Mouse (Mus musculus): ENCODE measurements around the gene Luc7l2.

Luc7l2 gene

DNA sequence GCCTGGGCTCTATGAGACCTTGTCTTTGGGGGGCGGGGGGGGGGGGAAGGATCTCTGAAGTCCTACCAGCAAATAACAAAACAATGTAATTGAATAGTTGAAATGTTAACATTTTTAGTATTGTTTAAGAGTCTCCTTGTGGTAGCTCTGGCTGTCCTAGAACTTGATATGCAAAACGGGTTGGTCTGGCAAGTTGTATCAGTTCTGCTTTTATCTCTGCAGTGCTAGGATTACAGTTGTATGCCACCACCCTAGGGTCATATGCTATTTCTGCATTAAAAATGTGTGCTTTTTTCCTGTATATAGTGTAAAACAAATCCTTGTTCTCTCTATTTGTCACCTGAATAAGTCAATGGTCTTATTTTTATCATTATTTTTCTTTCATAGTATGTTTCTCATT, 25.0 kb downstream of the Luc7l2 start:
- DNase-seq (ENCODE audit: low spot score), result no peak

DNA sequence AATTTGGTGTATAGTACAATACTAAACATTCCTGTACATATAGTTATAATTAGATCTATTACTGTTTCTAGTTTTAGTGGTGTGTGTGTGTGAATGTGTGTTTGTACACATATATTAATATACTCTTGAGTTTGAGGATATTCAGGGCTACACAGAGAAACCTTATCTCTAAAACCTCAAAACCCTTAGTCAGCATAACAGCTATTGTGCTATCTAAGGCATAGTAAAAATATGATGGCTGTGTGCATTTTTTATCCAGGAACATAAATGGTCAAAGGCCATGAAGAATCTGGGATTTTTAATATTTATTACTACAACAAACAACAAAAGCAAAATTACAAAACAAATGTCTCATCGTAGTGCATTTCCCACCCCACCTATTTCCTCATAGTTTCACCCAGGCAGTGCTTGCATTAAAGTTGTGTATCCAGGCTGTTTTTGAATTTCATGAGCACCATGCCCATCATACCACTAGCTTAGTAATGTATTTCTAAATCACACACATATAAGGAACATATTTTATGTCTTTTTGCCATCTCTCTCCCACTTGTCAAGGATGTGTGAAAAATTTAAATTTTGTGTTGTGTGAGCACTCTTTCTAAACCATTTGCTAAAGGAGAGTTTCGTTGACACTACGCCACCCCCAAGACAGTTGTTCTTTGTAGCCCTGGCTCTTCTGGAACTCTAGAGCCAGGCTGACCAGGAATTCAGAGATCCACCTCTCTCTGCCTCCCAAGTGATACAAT, 29.2 kb downstream of the Luc7l2 start:
- DNase-seq (ENCODE audit: low spot score), result no peak

- no peak for DNase-seq (ENCODE audit: low spot score)
Observed at GRCm38 (mm10) chr6:38581711-38582110, 30.6 kb downstream of the Luc7l2 start.

DNA sequence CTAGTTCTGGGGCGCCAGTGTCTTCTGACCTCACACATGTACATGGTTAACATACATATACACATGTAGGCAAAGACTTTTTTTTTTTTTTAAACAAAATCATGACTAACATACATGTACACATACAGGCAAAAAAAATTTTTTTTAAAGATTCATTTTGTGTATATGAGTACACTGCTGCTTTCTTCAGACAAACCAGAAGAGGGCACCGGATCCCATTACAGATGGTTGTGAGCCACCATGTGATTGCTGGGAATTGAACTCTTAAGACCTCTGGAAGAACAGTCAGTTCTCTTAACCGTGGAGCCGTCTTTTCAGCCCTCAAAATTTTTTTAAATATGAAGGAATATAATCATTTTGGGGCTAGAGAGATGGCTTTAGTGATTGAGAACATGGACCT, 46.3 kb downstream of the Luc7l2 start:
- DNase-seq (ENCODE audit: low spot score), result no peak

DNA sequence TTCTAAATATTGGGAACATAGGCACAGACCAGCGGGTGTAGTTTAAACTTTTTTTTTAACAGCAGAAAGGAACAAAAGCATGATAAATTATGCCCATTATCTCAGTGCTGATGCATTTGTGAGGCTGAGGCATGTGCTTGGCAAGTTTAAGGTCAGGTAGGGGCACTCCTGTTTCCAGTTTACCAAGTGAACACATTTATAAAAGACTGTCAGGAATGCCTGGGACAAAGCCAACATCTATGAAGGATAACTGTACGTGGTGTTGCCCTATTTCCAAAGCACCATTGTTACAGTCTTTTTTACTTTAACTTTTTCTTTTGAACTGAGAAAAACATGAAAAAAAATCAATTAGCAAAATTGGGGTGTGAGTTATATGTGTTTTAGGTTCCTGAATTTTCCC, 58.8 kb downstream of the Luc7l2 start:
- DNase-seq (ENCODE audit: low spot score), result no peak

DNA sequence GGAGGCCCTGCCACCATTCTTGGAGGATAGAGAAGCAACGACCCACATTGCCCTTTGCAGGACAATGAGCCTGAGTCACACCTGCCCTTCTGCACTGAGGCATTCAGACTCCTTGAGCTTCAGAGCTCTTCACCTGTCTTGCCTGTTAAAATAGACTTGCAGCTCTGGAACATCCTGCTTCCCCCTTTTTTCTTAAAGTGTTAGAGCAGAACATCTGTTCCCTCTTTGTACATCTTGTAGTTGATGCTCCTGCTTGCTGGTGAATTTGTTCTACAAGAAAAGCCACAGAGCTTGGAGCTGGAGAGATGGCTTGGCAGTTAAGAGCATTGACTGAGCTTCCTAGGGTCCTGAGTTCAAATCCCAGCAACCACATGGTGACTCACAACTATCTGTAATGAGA, 71.3 kb downstream of the Luc7l2 start:
- DNase-seq (ENCODE audit: low spot score), result no peak

DNA sequence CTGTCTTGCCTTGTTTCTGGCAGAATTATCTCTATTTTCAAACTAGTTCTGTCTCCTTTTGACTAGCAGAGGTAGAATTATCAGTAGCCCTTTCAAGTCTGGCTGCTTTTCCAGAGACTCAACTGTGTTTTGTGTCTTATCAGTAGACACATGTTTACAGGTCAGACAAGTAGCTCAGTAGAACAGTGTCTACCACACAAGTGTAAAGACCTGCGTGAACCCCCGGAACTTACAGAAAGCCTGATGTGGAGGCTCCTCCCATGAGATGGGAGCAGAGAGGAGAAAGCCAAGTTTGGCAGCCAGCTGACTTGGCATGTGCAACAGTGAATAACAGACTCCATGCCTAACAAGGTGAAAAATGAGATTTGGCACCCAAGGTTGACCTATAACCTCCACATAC, 72.3 kb downstream of the Luc7l2 start:
- no peak for DNase-seq (ENCODE audit: low spot score)

- no peak for DNase-seq (ENCODE audit: low spot score)
Observed at GRCm38 (mm10) chr6:38624439-38624838, 73.3 kb downstream of the Luc7l2 start.

GRCm38 (mm10) chr6:38626086-38626485, 75.0 kb downstream of the Luc7l2 start:
- DNase-seq (ENCODE audit: low spot score), result no peak

GRCm38 (mm10) chr6:38627081-38627480, 75.9 kb downstream of the Luc7l2 start:
- no peak for DNase-seq (ENCODE audit: low spot score)

- DNase-seq (ENCODE audit: low spot score), result no peak
Observed at GRCm38 (mm10) chr6:38627486-38627885, 76.4 kb downstream of the Luc7l2 start.

DNA sequence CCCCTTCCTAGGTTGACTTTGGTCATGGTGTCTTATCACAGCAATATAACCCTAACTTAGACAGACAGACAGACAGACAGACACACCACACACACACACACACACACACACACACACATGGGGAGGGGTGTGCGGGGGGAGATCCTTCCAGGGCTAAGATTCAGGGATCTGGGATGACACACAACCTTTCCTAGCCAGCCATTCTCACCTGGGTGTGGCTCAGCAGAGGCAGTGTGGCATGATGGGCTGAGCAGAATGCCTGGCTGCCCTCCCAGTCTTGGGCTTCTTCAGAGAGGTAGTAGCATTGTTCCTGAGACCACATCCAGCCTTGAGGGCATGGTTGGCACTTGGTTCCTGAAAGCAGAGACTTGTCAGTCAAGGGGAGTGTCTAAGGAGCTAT, 78.4 kb downstream of the Luc7l2 start:
- DNase-seq (ENCODE audit: low spot score), result no peak

- no peak for DNase-seq (ENCODE audit: low spot score)
Observed at GRCm38 (mm10) chr6:38632826-38633225, 81.7 kb downstream of the Luc7l2 start.

GRCm38 (mm10) chr6:38634461-38634860, 83.3 kb downstream of the Luc7l2 start:
- no peak for DNase-seq (ENCODE audit: low spot score)

- DNase-seq (ENCODE audit: low spot score), result peak; percentile 66
Observed at GRCm38 (mm10) chr6:38635941-38636851, 85.1 kb downstream of the Luc7l2 start.

- DNase-seq (ENCODE audit: low spot score), result peak; percentile 71
Observed at GRCm38 (mm10) chr6:38636852-38637618, 85.9 kb downstream of the Luc7l2 start, which contains the start of gene Klrg2. Gene Klrg2, minus strand, starts transcription at chr6:38637242.

GRCm38 (mm10) chr6:38640401-38640800, 89.3 kb downstream of the Luc7l2 start:
- no peak for DNase-seq (ENCODE audit: low spot score)

DNA sequence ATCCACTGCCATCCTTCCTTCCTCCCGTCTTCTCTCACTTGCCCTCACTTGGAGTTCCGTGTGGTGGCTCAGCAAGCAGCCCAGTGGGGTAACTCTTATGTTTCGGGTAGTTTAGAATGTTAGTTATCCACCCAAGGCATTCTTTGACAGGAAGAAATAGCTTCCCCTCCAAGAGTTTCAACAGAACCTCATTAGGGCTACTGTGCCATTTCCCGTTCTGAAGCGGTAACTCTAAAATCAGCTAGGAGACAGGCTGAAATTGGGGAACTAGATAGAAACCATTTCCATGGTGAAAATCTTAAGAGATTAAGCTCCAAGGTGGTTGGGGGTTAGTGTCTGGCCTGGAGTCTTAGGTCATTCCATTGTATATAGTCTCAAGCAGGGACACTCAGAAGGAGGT, 90.1 kb downstream of the Luc7l2 start:
- DNase-seq (ENCODE audit: low spot score), result no peak

- no peak for DNase-seq (ENCODE audit: low spot score)
Observed at GRCm38 (mm10) chr6:38641645-38642044, 90.5 kb downstream of the Luc7l2 start.

GRCm38 (mm10) chr6:38642593-38642992, 91.5 kb downstream of the Luc7l2 start:
- DNase-seq (ENCODE audit: low spot score), result no peak

DNA sequence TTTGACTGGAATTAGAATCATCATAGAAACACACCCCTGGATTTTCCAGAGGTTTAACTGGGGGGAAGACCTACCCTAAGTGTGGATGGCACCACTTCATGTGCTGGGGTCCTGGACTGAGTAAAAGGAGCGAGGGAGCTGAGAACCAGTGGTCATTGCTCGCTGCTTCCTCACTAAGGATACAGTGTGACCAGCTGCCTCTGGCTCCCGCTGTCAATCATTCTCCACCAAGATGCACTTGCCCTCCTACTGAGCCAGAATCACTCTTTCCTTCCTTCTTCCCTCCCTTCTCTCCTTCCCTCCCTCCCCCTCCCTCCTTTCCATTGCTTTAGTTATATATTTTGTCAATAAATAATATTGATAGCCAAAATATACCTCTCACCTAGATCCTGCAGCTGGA, 91.9 kb downstream of the Luc7l2 start:
- no peak for DNase-seq (ENCODE audit: low spot score)

DNA sequence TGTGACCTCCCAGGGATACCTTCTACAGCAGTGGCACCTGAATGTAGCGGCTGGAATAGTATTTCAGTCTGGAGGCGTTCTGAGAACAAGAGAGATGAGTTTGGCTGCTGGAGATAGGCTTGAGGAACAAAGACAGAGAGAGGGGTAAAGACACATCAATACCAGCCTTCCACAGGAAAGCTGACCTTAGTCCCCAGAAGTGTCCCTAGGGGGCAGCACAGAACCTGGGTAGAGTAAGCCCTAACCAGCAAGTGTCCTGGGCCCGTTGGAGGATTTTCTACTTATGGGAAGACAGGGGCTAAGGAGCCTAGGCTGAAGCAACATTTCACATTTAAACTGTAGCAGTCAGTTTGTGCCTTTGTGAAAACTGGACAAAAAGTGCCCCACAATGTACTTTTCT, 98.4 kb downstream of the Luc7l2 start:
- DNase-seq (ENCODE audit: low spot score), result peak; percentile 46

Data from embryo, embryonic 10.5 days (tissue).